Mouse (Mus musculus): Measurements from ENCODE around the gene Ptgfrn. TPM values are rescaled to one million over a fixed set of nuclear protein-coding genes. Genes with fewer than 3 reads are reported as not detected.
A peak's percentile ranks its signal among the peaks of the same experiment; 100 is the strongest.

Gene Ptgfrn
- polyA plus RNA-seq, 1 experiment from 2014 or later, result 0.17 TPM

GRCm38 (mm10) chr3:101110838-101111103, 693 bp upstream of the Ptgfrn start:
- ATAC-seq (ENCODE audit: low read depth), result no peak
- Histone ChIP-seq H3K4me1 (ENCODE audit: control insufficient read depth, low read depth, low read length) (no peaks in the 10 kb centered on the region; the same call in none of the 2 replicates), H3K36me3 (ENCODE audit: control insufficient read depth, insufficient read depth) (no peaks in the 10 kb centered on the region), H3K4me3 (ENCODE audit: low read depth, low read length) (no peak overlapping the region; the same call in 1 of the 2 replicates), H3K27ac (ENCODE audit: low read length) (no peak overlapping the region), H3K4me2 (ENCODE audit: low read depth, low read length) (peak overlapping the region; percentile 64; the same call in 1 of the 2 replicates), H3K9ac (ENCODE audit: low read depth, low read length) (no peak overlapping the region), H3K9me3 (replicated peaks; ENCODE audit: control insufficient read depth, low read length) (no peaks in the 10 kb centered on the region), H3K27me3 (ENCODE audit: control insufficient read depth, insufficient read depth, low read depth, low read length) (peaks cover 38% of the 10 kb centered on the region)

GRCm38 (mm10) chr3:101109558-101110021, 488 bp downstream of the Ptgfrn start:
- peak; percentile 46; the same call in 1 of the 2 replicates for ATAC-seq (ENCODE audit: low read depth)
- 1% methylated on average over 29 of the region's 47 CpGs for WGBS (ENCODE audit: insufficient replicate concordance)
- H3K9ac ChIP-seq (ENCODE audit: low read depth, low read length), result no peak overlapping the region
- H3K4me2 ChIP-seq (ENCODE audit: low read depth, low read length), result peak overlapping the region; percentile 64
- H3K4me3 ChIP-seq (ENCODE audit: low read depth, low read length), result peak overlapping the region; percentile 59
- H3K27me3 ChIP-seq (ENCODE audit: control insufficient read depth, insufficient read depth, low read depth, low read length), result peaks cover 38% of the 10 kb centered on the region
- no peaks in the 10 kb centered on the region for H3K9me3 ChIP-seq (replicated peaks; ENCODE audit: control insufficient read depth, low read length)
- no peaks in the 10 kb centered on the region for H3K36me3 ChIP-seq (ENCODE audit: control insufficient read depth, insufficient read depth)
- H3K27ac ChIP-seq (ENCODE audit: low read length), result no peak overlapping the region
- no peaks in the 10 kb centered on the region; the same call in none of the 2 replicates for H3K4me1 ChIP-seq (ENCODE audit: control insufficient read depth, low read depth, low read length)

- H3K4me1 ChIP-seq (ENCODE audit: control insufficient read depth, low read depth, low read length), result no peaks in the 10 kb centered on the region; the same call in none of the 2 replicates
- peaks cover 38% of the 10 kb centered on the region for H3K27me3 ChIP-seq (ENCODE audit: control insufficient read depth, insufficient read depth, low read depth, low read length)
- ATAC-seq (ENCODE audit: low read depth), result no peak
- H3K4me3 ChIP-seq (ENCODE audit: low read depth, low read length), result no peak overlapping the region
- H3K9ac ChIP-seq (ENCODE audit: low read depth, low read length), result no peak overlapping the region
- no peaks in the 10 kb centered on the region for H3K9me3 ChIP-seq (replicated peaks; ENCODE audit: control insufficient read depth, low read length)
- H3K36me3 ChIP-seq (ENCODE audit: control insufficient read depth, insufficient read depth), result no peaks in the 10 kb centered on the region
- no peak overlapping the region for H3K27ac ChIP-seq (ENCODE audit: low read length)
- H3K4me2 ChIP-seq (ENCODE audit: low read depth, low read length), result peak overlapping the region; percentile 64; the same call in 1 of the 2 replicates
- 26% methylated on average over 5 of the region's 5 CpGs for WGBS (ENCODE audit: insufficient replicate concordance)
These were observed 1.2 kb downstream of the Ptgfrn start for GRCm38 (mm10) chr3:101108848-101109247.

GRCm38 (mm10) chr3:101108282-101108681, 1.8 kb downstream of the Ptgfrn start:
- no peak for ATAC-seq (ENCODE audit: low read depth)
- Histone ChIP-seq H3K27me3 (ENCODE audit: control insufficient read depth, insufficient read depth, low read depth, low read length) (peaks cover 38% of the 10 kb centered on the region), H3K36me3 (ENCODE audit: control insufficient read depth, insufficient read depth) (no peaks in the 10 kb centered on the region), H3K4me1 (ENCODE audit: control insufficient read depth, low read depth, low read length) (no peaks in the 10 kb centered on the region; the same call in none of the 2 replicates), H3K27ac (ENCODE audit: low read length) (no peak overlapping the region), H3K4me2 (ENCODE audit: low read depth, low read length) (no peak overlapping the region), H3K9me3 (replicated peaks; ENCODE audit: control insufficient read depth, low read length) (no peaks in the 10 kb centered on the region), H3K9ac (ENCODE audit: low read depth, low read length) (no peak overlapping the region), H3K4me3 (ENCODE audit: low read depth, low read length) (no peak overlapping the region)
- 29% methylated on average over 3 of the region's 3 CpGs for WGBS (ENCODE audit: insufficient replicate concordance)

GRCm38 (mm10) chr3:101106326-101106725, 3.8 kb downstream of the Ptgfrn start:
- peaks cover 33% of the 10 kb centered on the region for H3K27me3 ChIP-seq (ENCODE audit: control insufficient read depth, insufficient read depth, low read depth, low read length)
- H3K4me3 ChIP-seq (ENCODE audit: low read depth, low read length), result no peak overlapping the region
- H3K4me1 ChIP-seq (ENCODE audit: control insufficient read depth, low read depth, low read length), result no peaks in the 10 kb centered on the region; the same call in none of the 2 replicates
- no peak overlapping the region for H3K27ac ChIP-seq (ENCODE audit: low read length)
- H3K9ac ChIP-seq (ENCODE audit: low read depth, low read length), result no peak overlapping the region
- H3K36me3 ChIP-seq (ENCODE audit: control insufficient read depth, insufficient read depth), result no peaks in the 10 kb centered on the region
- 65% methylated on average over 3 of the region's 3 CpGs for WGBS (ENCODE audit: insufficient replicate concordance)
- H3K9me3 ChIP-seq (replicated peaks; ENCODE audit: control insufficient read depth, low read length), result no peaks in the 10 kb centered on the region
- H3K4me2 ChIP-seq (ENCODE audit: low read depth, low read length), result no peak overlapping the region
- ATAC-seq (ENCODE audit: low read depth), result no peak

- Histone ChIP-seq H3K9ac (ENCODE audit: low read depth, low read length) (no peak overlapping the region), H3K36me3 (ENCODE audit: control insufficient read depth, insufficient read depth) (no peaks in the 10 kb centered on the region), H3K27ac (ENCODE audit: low read length) (no peak overlapping the region), H3K4me2 (ENCODE audit: low read depth, low read length) (no peak overlapping the region), H3K4me1 (ENCODE audit: control insufficient read depth, low read depth, low read length) (no peaks in the 10 kb centered on the region; the same call in 1 of the 2 replicates), H3K27me3 (ENCODE audit: control insufficient read depth, insufficient read depth, low read depth, low read length) (peaks cover 26% of the 10 kb centered on the region), H3K9me3 (replicated peaks; ENCODE audit: control insufficient read depth, low read length) (no peaks in the 10 kb centered on the region), H3K4me3 (ENCODE audit: low read depth, low read length) (no peak overlapping the region)
- 72% methylated on average over 11 of the region's 11 CpGs for WGBS (ENCODE audit: insufficient replicate concordance)
- ATAC-seq (ENCODE audit: low read depth), result no peak
These were observed 4.6 kb downstream of the Ptgfrn start for GRCm38 (mm10) chr3:101105486-101105885.

GRCm38 (mm10) chr3:101104883-101105282, 5.2 kb downstream of the Ptgfrn start:
- Histone ChIP-seq H3K9ac (ENCODE audit: low read depth, low read length) (no peak overlapping the region), H3K4me1 (ENCODE audit: control insufficient read depth, low read depth, low read length) (no peaks in the 10 kb centered on the region; the same call in 1 of the 2 replicates), H3K4me2 (ENCODE audit: low read depth, low read length) (no peak overlapping the region), H3K9me3 (replicated peaks; ENCODE audit: control insufficient read depth, low read length) (no peaks in the 10 kb centered on the region), H3K36me3 (ENCODE audit: control insufficient read depth, insufficient read depth) (no peaks in the 10 kb centered on the region), H3K27ac (ENCODE audit: low read length) (no peak overlapping the region), H3K4me3 (ENCODE audit: low read depth, low read length) (no peak overlapping the region), H3K27me3 (ENCODE audit: control insufficient read depth, insufficient read depth, low read depth, low read length) (peaks cover 20% of the 10 kb centered on the region)
- 76% methylated on average over 9 of the region's 9 CpGs for WGBS (ENCODE audit: insufficient replicate concordance)
- ATAC-seq (ENCODE audit: low read depth), result no peak

GRCm38 (mm10) chr3:101103770-101104169, 6.3 kb downstream of the Ptgfrn start:
- H3K27me3 ChIP-seq (ENCODE audit: control insufficient read depth, insufficient read depth, low read depth, low read length), result peaks cover 9% of the 10 kb centered on the region
- WGBS (ENCODE audit: insufficient replicate concordance), result 61% methylated on average over 9 of the region's 9 CpGs
- H3K4me1 ChIP-seq (ENCODE audit: control insufficient read depth, low read depth, low read length), result no peaks in the 10 kb centered on the region
- no peaks in the 10 kb centered on the region for H3K36me3 ChIP-seq (ENCODE audit: control insufficient read depth, insufficient read depth)
- H3K9ac ChIP-seq (ENCODE audit: low read depth, low read length), result no peak overlapping the region
- no peaks in the 10 kb centered on the region for H3K9me3 ChIP-seq (replicated peaks; ENCODE audit: control insufficient read depth, low read length)
- H3K4me3 ChIP-seq (ENCODE audit: low read depth, low read length), result no peak overlapping the region
- no peak overlapping the region for H3K27ac ChIP-seq (ENCODE audit: low read length)
- ATAC-seq (ENCODE audit: low read depth), result no peak
- H3K4me2 ChIP-seq (ENCODE audit: low read depth, low read length), result no peak overlapping the region

GRCm38 (mm10) chr3:101102106-101102505, 8.0 kb downstream of the Ptgfrn start:
- Histone ChIP-seq H3K27ac (ENCODE audit: low read length) (no peak overlapping the region), H3K9me3 (replicated peaks; ENCODE audit: control insufficient read depth, low read length) (no peaks in the 10 kb centered on the region), H3K36me3 (ENCODE audit: control insufficient read depth, insufficient read depth) (no peaks in the 10 kb centered on the region), H3K4me2 (ENCODE audit: low read depth, low read length) (no peak overlapping the region), H3K9ac (ENCODE audit: low read depth, low read length) (no peak overlapping the region), H3K4me3 (ENCODE audit: low read depth, low read length) (no peak overlapping the region), H3K4me1 (ENCODE audit: control insufficient read depth, low read depth, low read length) (no peaks in the 10 kb centered on the region), H3K27me3 (ENCODE audit: control insufficient read depth, insufficient read depth, low read depth, low read length) (no peaks in the 10 kb centered on the region)
- ATAC-seq (ENCODE audit: low read depth), result no peak
- 64% methylated on average over 7 of the region's 7 CpGs for WGBS (ENCODE audit: insufficient replicate concordance)

Measured in liver, embryonic 16.5 days (tissue).